20 mouse cellular contexts compared by ENCODE assay signal in genomic region chr5:52126263-52126662, GRCm38 (mm10).
"Had no signal": no experiment of that assay in that cellular context is flagged by ENCODE, and none has a peak within 500 bp of the region (broad histone marks: within the 10 kb centered on the region; RNA-seq: fewer than 3 reads in every experiment).

No protein-coding gene starts in this region.

- H3K4me1 ChIP-seq: heart, embryonic 12.5 days; hindbrain, embryonic 10.5 days; intestine, embryonic 15.5 days; limb, embryonic 13.5 days; limb, embryonic 15.5 days; liver, embryonic 13.5 days; liver, embryonic 15.5 days had no signal

- H3K36me3 ChIP-seq: heart, embryonic 10.5 days; heart, embryonic 12.5 days; hindbrain, embryonic 10.5 days; hindbrain, embryonic 12.5 days; intestine, embryonic 15.5 days; limb, embryonic 13.5 days; limb, embryonic 15.5 days; liver, embryonic 13.5 days; liver, embryonic 15.5 days had no signal

- H3K4me3 ChIP-seq: heart, embryonic 10.5 days; heart, embryonic 12.5 days; hindbrain, embryonic 10.5 days; hindbrain, embryonic 12.5 days; intestine, embryonic 15.5 days; layer of hippocampus, adult 2 months; left cerebral cortex, adult 2 months; limb, embryonic 13.5 days; limb, embryonic 15.5 days; liver, embryonic 13.5 days; liver, embryonic 15.5 days had no signal

- H3K9me3 ChIP-seq: heart, embryonic 10.5 days; heart, embryonic 12.5 days; hindbrain, embryonic 10.5 days; hindbrain, embryonic 12.5 days; intestine, embryonic 15.5 days; limb, embryonic 13.5 days; limb, embryonic 15.5 days; liver, embryonic 13.5 days; liver, embryonic 15.5 days had no signal

- DNase-seq: gastrocnemius, postnatal 14 days; heart, postnatal 10 days; heart, postnatal 4 days; kidney, adult 18-20 months; kidney, adult 8-10 months; kidney, postnatal 10 days; kidney, postnatal 25 days; kidney, postnatal 4 days; liver, embryonic 13.5 days had no signal

- H3K27ac ChIP-seq: heart, embryonic 10.5 days; hindbrain, embryonic 10.5 days; hindbrain, embryonic 12.5 days; hindbrain, embryonic 14.5 days; intestine, embryonic 15.5 days; layer of hippocampus, adult 2 months; left cerebral cortex, adult 2 months; limb, embryonic 13.5 days; limb, embryonic 15.5 days; liver, embryonic 13.5 days; liver, embryonic 15.5 days had no signal

- H3K4me2 ChIP-seq: heart, embryonic 12.5 days; hindbrain, embryonic 12.5 days; hindbrain, embryonic 14.5 days; intestine, embryonic 15.5 days; limb, embryonic 13.5 days; limb, embryonic 15.5 days; liver, embryonic 13.5 days; liver, embryonic 15.5 days had no signal

- H3K9ac ChIP-seq: heart, embryonic 12.5 days; hindbrain, embryonic 12.5 days; hindbrain, embryonic 14.5 days; intestine, embryonic 15.5 days; limb, embryonic 13.5 days; limb, embryonic 15.5 days; liver, embryonic 13.5 days; liver, embryonic 15.5 days had no signal

- H3K27me3 ChIP-seq: heart, embryonic 12.5 days; hindbrain, embryonic 12.5 days; intestine, embryonic 15.5 days; limb, embryonic 13.5 days; limb, embryonic 15.5 days; liver, embryonic 13.5 days; liver, embryonic 15.5 days had no signal
